In genomic region chr2:14450866-14451265, GRCm38 (mm10) we compare ENCODE assay signal across 24 mouse cellular contexts.
A peak's percentile ranks its signal among the peaks of the same experiment; 100 is the strongest.
DNase-seq lines count a peak whose midpoint lies in the region; ATAC-seq and TF ChIP-seq lines count a peak whose summit lies in the region.
"Had no signal": no experiment of that assay in that cellular context is flagged by ENCODE, and none has a peak within 500 bp of the region (broad histone marks: within the 10 kb centered on the region; RNA-seq: fewer than 3 reads in every experiment).

No protein-coding gene starts in this region.

- H3K4me1 ChIP-seq in kidney, adult 2 months (ENCODE audit: control insufficient read depth, insufficient read depth, low read length) = no peaks in the 10 kb centered on the region; the same call in 1 of the 2 replicates
- no peaks in the 10 kb centered on the region for H3K4me1 ChIP-seq in lung, postnatal 0 days (ENCODE audit: insufficient read depth, low read depth, low read length)
- H3K4me1 ChIP-seq in lung, adult 2 months (ENCODE audit: control insufficient read depth, insufficient read depth, low read length) = peaks cover 2% of the 10 kb centered on the region; the same call in 1 of the 2 replicates
- no peaks in the 10 kb centered on the region for H3K4me1 ChIP-seq in stomach, postnatal 0 days (replicated peaks; ENCODE audit: control insufficient read depth, insufficient read depth)
- H3K4me1 ChIP-seq: forebrain, embryonic 10.5 days; hindbrain, embryonic 13.5 days; liver, embryonic 13.5 days; midbrain, embryonic 12.5 days had no signal

- no peak overlapping the region for H3K4me3 ChIP-seq in kidney, adult 2 months (ENCODE audit: insufficient read depth, low read depth, low read length)
- no peak overlapping the region for H3K4me3 ChIP-seq in lung, postnatal 0 days (ENCODE audit: low read depth, low read length)
- no peak overlapping the region for H3K4me3 ChIP-seq in lung, adult 2 months (replicated peaks; ENCODE audit: extremely low read depth, low read depth, low read length)
- no peak overlapping the region for H3K4me3 ChIP-seq in stomach, postnatal 0 days (ENCODE audit: low read depth, low read length)
- H3K4me3 ChIP-seq: forebrain, embryonic 10.5 days; hindbrain, embryonic 13.5 days; limb, embryonic 13.5 days; liver, embryonic 13.5 days; midbrain, embryonic 12.5 days had no signal

- ATAC-seq in lung, postnatal 0 days = no peak
- ATAC-seq in stomach, postnatal 0 days (ENCODE audit: low FRiP score, low TSS enrichment) = no peak
- ATAC-seq: forebrain, embryonic 16.5 days; inflammation-experienced regulatory T-cells, adult 6 months had no signal

- no peak for TF ChIP-seq EP300 in lung, postnatal 0 days (IDR thresholded peaks at IDR 0.05)
- TF ChIP-seq EP300 in stomach, postnatal 0 days (optimal IDR thresholded peaks at IDR 0.05) = no peak

- no peak overlapping the region for H3K27ac ChIP-seq in kidney, adult 2 months (ENCODE audit: insufficient read depth, low read depth, low read length)
- no peak overlapping the region for H3K27ac ChIP-seq in lung, postnatal 0 days (ENCODE audit: low read length)
- H3K27ac ChIP-seq in stomach, postnatal 0 days (replicated peaks) = no peak overlapping the region
- H3K27ac ChIP-seq: forebrain, embryonic 10.5 days; hindbrain, embryonic 13.5 days; limb, embryonic 13.5 days; liver, embryonic 13.5 days; midbrain, embryonic 12.5 days had no signal

- H3K36me3 ChIP-seq in kidney, adult 2 months (ENCODE audit: control insufficient read depth, insufficient read depth, low read length) = no peaks in the 10 kb centered on the region
- H3K36me3 ChIP-seq in lung, postnatal 0 days (ENCODE audit: insufficient read depth, low read length) = no peaks in the 10 kb centered on the region
- no peaks in the 10 kb centered on the region for H3K36me3 ChIP-seq in stomach, postnatal 0 days (ENCODE audit: control insufficient read depth, insufficient read depth, low read length)
- H3K36me3 ChIP-seq: forebrain, embryonic 10.5 days; G1E; hindbrain, embryonic 13.5 days; limb, embryonic 13.5 days; liver, embryonic 13.5 days; midbrain, embryonic 12.5 days had no signal

- no peaks in the 10 kb centered on the region for H3K27me3 ChIP-seq in kidney, adult 2 months (replicated peaks; ENCODE audit: control insufficient read depth, insufficient read depth, low read length)
- H3K27me3 ChIP-seq in lung, postnatal 0 days (replicated peaks; ENCODE audit: insufficient read depth, low read length) = no peaks in the 10 kb centered on the region
- no peaks in the 10 kb centered on the region for H3K27me3 ChIP-seq in stomach, postnatal 0 days (ENCODE audit: control insufficient read depth, insufficient read depth, low read length)
- H3K27me3 ChIP-seq: hindbrain, embryonic 13.5 days; limb, embryonic 13.5 days; liver, embryonic 13.5 days; midbrain, embryonic 12.5 days had no signal

- no peak overlapping the region for H3K9ac ChIP-seq in lung, postnatal 0 days (replicated peaks; ENCODE audit: low read depth)
- H3K9ac ChIP-seq in stomach, postnatal 0 days (ENCODE audit: low read length) = no peak overlapping the region
- H3K9ac ChIP-seq: hindbrain, embryonic 13.5 days; limb, embryonic 13.5 days; liver, embryonic 13.5 days; midbrain, embryonic 12.5 days had no signal

- no peak overlapping the region for H3K4me2 ChIP-seq in lung, postnatal 0 days (replicated peaks; ENCODE audit: low read depth, low read length)
- no peak overlapping the region for H3K4me2 ChIP-seq in stomach, postnatal 0 days (replicated peaks; ENCODE audit: low read depth)
- H3K4me2 ChIP-seq: hindbrain, embryonic 13.5 days; limb, embryonic 13.5 days; liver, embryonic 13.5 days; midbrain, embryonic 12.5 days had no signal

- no peak for TF ChIP-seq CTCF in kidney, adult 2 months (conservative IDR thresholded peaks at IDR 0.05; ENCODE audit: insufficient read depth, insufficient read length, low read depth, low read length)
- TF ChIP-seq CTCF in lung, postnatal 0 days (IDR thresholded peaks at IDR 0.05) = peak; percentile 32
- TF ChIP-seq CTCF in lung, adult 2 months (IDR thresholded peaks at IDR 0.05; ENCODE audit: insufficient read depth, low read length) = no peak
- TF ChIP-seq CTCF in stomach, postnatal 0 days (IDR thresholded peaks at IDR 0.05; ENCODE audit: low read depth) = peak; percentile 35

- no peak for TF ChIP-seq POLR2A in kidney, adult 2 months (IDR thresholded peaks at IDR 0.05; ENCODE audit: low read depth, low read length)
- no peak for TF ChIP-seq POLR2A in lung, adult 2 months (IDR thresholded peaks at IDR 0.05; ENCODE audit: borderline replicate concordance, extremely low read depth, low read depth, low read length)

- H3K9me3 ChIP-seq in lung, postnatal 0 days (ENCODE audit: low read length) = no peaks in the 10 kb centered on the region
- H3K9me3 ChIP-seq in stomach, postnatal 0 days (ENCODE audit: control insufficient read depth, low read length) = no peaks in the 10 kb centered on the region
- H3K9me3 ChIP-seq: forebrain, embryonic 10.5 days; G1E; hindbrain, embryonic 13.5 days; limb, embryonic 13.5 days; liver, embryonic 13.5 days; midbrain, embryonic 12.5 days had no signal

- peak; percentile 5 for DNase-seq in adrenal gland, postnatal 10 days
- no peak for DNase-seq in adrenal gland, postnatal 36 days
- DNase-seq in kidney, adult 8-10 months = peak; percentile 4
- no peak for DNase-seq in kidney, adult 2 months
- DNase-seq in lung, postnatal 0 days (ENCODE audit: low spot score) = no peak
- DNase-seq in lung, adult 2 months = no peak
- no peak for DNase-seq in stomach, postnatal 0 days (ENCODE audit: low spot score)
- DNase-seq in layer of hippocampus, adult 9-11 months = no peak
- DNase-seq: cerebellum, adult 11-12 months; cerebellum, postnatal 14 days; gastrocnemius, postnatal 25 days; heart, adult 18-20 months; kidney, postnatal 10 days; layer of hippocampus, postnatal 36 days; liver, embryonic 13.5 days; right cerebral cortex, postnatal 14 days; spleen, adult 18-20 months had no signal

Comparison
In these comparisons a context has a peak if more than half of its experiments do, and no peak if none do; other contexts are left out.
1. DNase-seq: peak in adrenal gland, postnatal 10 days (single experiment) and kidney, adult 8-10 months (2 of 2); none in adrenal gland, postnatal 36 days (0 of 2), kidney, adult 2 months (single experiment), lung, postnatal 0 days (single experiment), lung, adult 2 months (single experiment), stomach, postnatal 0 days (single experiment) and layer of hippocampus, adult 9-11 months (single experiment).
2. CTCF ChIP-seq: peak in lung, postnatal 0 days (single experiment) and stomach, postnatal 0 days (single experiment); none in kidney, adult 2 months (single experiment) and lung, adult 2 months (single experiment).